Mouse (Mus musculus) heart, postnatal 0 days (tissue): ENCODE measurements at regions not wholly inside any gene's neighbourhood (a gene's known extent, or its start where the extent isn't known, plus 50 kb on each side); places are given as distances from the start of the nearest gene placed in this dataset.

Source experiments
- ATAC-seq: fragments of 200-750 bp; cut with Nextera tagmentation; 2 replicates; pipeline ENCODE4 v1.8.0; 2017; ENCODE audit warnings: low read depth, moderate number of reproducible peaks, moderate library complexity; ENCODE audit not compliant: insufficient read depth
- DNase-seq: peaks from one replicate; pipeline ENCODE4 v3.0.0-alpha.2; 2016; ENCODE audit warnings: low spot score
- H3K27ac ChIP-seq: fragments of 300-500 bp; sonication (generic); 2 replicates; pipeline ENCODE4 v1.5.1; 2014; ENCODE audit warnings: low read depth, mild to moderate bottlenecking
- H3K27me3 ChIP-seq: fragments of 300-500 bp; sonication (generic); 2 replicates; pipeline ENCODE4 v1.6.1; 2014; ENCODE audit warnings: low read length, mixed read lengths; ENCODE audit not compliant: control insufficient read depth, insufficient read depth
- H3K36me3 ChIP-seq: fragments of 300-500 bp; sonication (generic); replicated peaks from 2 replicates; pipeline ENCODE4 v1.6.1; 2014; ENCODE audit warnings: low read length, mixed read lengths; ENCODE audit not compliant: control insufficient read depth, insufficient read depth
- H3K4me1 ChIP-seq: fragments of 300-500 bp; sonication (generic); 2 replicates; pipeline ENCODE4 v1.6.1; 2014; ENCODE audit warnings: antibody characterized with exemption; ENCODE audit not compliant: control insufficient read depth, insufficient read depth
- H3K4me2 ChIP-seq: fragments of 300-500 bp; sonication (generic); 2 replicates; pipeline ENCODE4 v1.6.1; 2014; ENCODE audit warnings: low read depth, mild to moderate bottlenecking, low read length, moderate library complexity
- H3K4me3 ChIP-seq: fragments of 300-500 bp; sonication (generic); 2 replicates; pipeline ENCODE4 v1.5.1; 2014; ENCODE audit warnings: low read depth, low read length
- H3K9ac ChIP-seq: fragments of 300-500 bp; sonication (generic); replicated peaks from 2 replicates; pipeline ENCODE4 v1.6.1; 2014; ENCODE audit warnings: low read depth, low read length, mixed read lengths
- H3K9me3 ChIP-seq: fragments of 300-500 bp; sonication (generic); replicated peaks from 2 replicates; pipeline ENCODE4 v1.6.1; 2016; ENCODE audit warnings: low read length; ENCODE audit not compliant: control insufficient read depth
- CTCF ChIP-seq: IDR thresholded peaks from 2 replicates; pipeline ENCODE4 v1.5.1; 2016; ENCODE audit warnings: antibody characterized with exemption, control low read depth, low read depth
- EP300 ChIP-seq: IDR thresholded peaks from 2 replicates; pipeline ENCODE4 v1.6.1; 2016; ENCODE audit warnings: antibody characterized with exemption, low read depth
- WGBS: fragments of 180-500 bp; shearing (Covaris S2); extraction: QIAGEN DNeasy Blood & Tissue Kit; methylation state at CpG from one replicate; pipeline ENCODE4 v1.1.7; 2014; 5-methylcytosine and 5-hydroxymethylcytosine counted together

DNA sequence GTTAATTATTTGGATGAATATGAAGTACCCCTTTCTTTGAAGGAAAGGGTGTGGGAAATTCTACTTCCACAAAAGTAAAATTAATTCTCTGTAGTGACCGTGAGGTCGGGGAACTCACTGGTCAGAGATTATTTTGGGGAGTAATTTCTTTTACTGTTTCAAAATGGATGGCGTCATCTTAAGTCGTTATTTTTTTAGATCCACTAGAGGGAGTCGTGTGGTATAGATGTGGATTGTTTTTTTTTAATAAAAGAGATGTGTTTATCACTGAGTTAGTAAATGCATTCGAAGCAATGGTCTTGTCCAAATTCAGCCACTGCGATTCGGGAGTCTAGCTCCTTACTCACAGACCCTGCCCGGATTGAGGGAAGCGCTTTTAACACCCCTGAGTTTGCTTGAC lies 100.8 kb upstream of the Lsm14a start:
- no peak overlapping the region for H3K4me2 ChIP-seq
- peak; percentile 22 for TF ChIP-seq CTCF
- no peak for TF ChIP-seq EP300
- no peaks in the 10 kb centered on the region for H3K4me1 ChIP-seq
- DNase-seq (peak; percentile 51), ATAC-seq (no peak)
- no peaks in the 10 kb centered on the region for H3K36me3 ChIP-seq
- H3K27ac ChIP-seq = no peak overlapping the region
- WGBS = 59% methylated on average over 10 of the region's 10 CpGs
- no peak overlapping the region for H3K9ac ChIP-seq
- H3K4me3 ChIP-seq = no peak overlapping the region
- H3K9me3 ChIP-seq = no peaks in the 10 kb centered on the region
- H3K27me3 ChIP-seq = no peaks in the 10 kb centered on the region

DNA sequence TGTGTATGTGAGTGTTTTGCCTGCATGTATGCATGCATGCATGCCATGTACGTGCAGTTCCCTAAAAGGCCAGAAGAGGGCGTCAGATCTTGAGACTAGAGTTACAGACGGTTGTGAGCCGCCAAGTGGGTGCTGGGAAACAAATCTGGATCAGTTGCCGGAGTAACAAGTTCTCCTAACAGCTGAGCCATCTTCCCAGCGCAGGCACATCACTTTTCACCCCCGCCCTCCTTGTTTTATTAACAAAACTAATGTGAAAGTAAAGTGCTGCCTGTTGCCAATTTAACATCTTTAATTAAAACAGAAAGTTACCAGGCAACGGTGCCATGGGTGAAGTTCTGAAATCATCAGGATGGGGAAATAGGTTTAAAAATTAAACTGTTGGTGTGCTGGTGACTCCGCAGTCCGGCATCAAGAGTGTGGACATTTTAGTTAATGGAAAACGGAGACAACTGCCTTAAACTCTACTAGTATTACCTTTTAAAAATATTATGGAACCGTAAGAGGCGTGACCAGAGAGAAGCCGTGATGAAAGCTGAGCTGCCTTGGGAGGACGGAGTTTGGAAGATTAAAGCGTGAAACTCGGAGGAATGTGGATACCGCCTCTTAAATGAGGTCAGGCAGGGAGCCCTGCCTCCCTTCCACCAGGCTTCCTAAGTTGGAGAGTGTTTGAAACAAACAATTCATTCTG lies 91.9 kb upstream of the Lsm14a start:
- Histone ChIP-seq H3K4me1 (no peaks in the 10 kb centered on the region), H3K36me3 (no peaks in the 10 kb centered on the region), H3K4me2 (no peak overlapping the region), H3K4me3 (no peak overlapping the region), H3K9ac (no peak overlapping the region), H3K9me3 (no peaks in the 10 kb centered on the region), H3K27me3 (no peaks in the 10 kb centered on the region), H3K27ac (no peak overlapping the region)
- no peak for TF ChIP-seq EP300
- TF ChIP-seq CTCF = no peak
- no peak for DNase-seq
- WGBS = 80% methylated on average over 18 of the region's 18 CpGs
- no peak for ATAC-seq

DNA sequence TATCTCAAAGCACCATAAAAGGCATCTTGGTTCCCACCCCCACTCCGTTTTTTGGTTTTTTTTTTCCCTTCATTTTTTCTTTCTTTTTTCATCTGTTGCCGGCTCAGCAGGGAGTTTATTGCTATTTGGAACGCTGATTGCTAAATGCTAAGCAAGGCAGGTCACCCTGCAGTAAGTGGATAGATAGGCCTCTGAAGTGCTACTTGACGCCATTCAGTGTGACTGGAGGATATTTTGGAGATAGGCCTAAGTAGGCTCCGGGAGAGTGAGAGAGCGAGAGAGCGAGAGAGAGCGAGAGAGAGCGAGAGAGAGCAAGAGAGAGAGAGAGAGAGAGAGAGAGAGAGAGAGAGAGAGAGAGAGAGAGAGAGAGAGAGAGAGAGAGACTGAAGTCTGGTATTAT lies 90.3 kb upstream of the Lsm14a start:
- DNase-seq (peak; percentile 76), ATAC-seq (peak; percentile 86)
- 34% methylated on average over 6 of the region's 9 CpGs for WGBS
- no peaks in the 10 kb centered on the region for H3K9me3 ChIP-seq
- H3K9ac ChIP-seq = no peak overlapping the region
- H3K4me3 ChIP-seq = no peak overlapping the region
- no peaks in the 10 kb centered on the region for H3K36me3 ChIP-seq
- TF ChIP-seq CTCF (no peak), EP300 (no peak)
- H3K27ac ChIP-seq = no peak overlapping the region; the same call in 1 of the 2 replicates
- no peaks in the 10 kb centered on the region for H3K4me1 ChIP-seq
- no peaks in the 10 kb centered on the region for H3K27me3 ChIP-seq
- peak overlapping the region; percentile 28 for H3K4me2 ChIP-seq

DNA sequence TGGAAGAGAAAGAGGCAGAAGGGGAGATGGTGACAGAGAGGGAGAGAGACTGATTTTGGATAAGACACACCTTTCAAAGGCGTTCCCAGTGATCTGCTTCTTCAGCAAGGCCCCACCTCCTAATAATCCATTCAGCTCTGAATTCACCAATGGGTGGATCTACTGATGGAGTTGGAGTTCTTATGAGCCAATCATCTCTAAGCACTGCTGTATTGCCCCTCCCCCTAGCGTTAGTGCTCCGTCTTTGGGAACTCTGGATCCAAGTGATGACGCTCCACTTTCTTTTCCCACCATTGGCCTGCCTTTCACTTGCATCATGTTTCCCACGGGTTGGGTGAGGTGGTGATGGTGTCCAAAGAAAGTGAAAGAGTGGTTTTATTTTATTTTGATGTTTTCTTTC lies 87.7 kb upstream of the Lsm14a start:
- Histone ChIP-seq H3K4me3 (no peak overlapping the region), H3K9me3 (no peaks in the 10 kb centered on the region), H3K4me1 (no peaks in the 10 kb centered on the region), H3K27ac (no peak overlapping the region), H3K27me3 (no peaks in the 10 kb centered on the region), H3K4me2 (no peak overlapping the region), H3K9ac (no peak overlapping the region), H3K36me3 (no peaks in the 10 kb centered on the region)
- DNase-seq = no peak
- TF ChIP-seq EP300 (no peak), CTCF (no peak)
- no peak for ATAC-seq
- 65% methylated on average over 5 of the region's 5 CpGs for WGBS

DNA sequence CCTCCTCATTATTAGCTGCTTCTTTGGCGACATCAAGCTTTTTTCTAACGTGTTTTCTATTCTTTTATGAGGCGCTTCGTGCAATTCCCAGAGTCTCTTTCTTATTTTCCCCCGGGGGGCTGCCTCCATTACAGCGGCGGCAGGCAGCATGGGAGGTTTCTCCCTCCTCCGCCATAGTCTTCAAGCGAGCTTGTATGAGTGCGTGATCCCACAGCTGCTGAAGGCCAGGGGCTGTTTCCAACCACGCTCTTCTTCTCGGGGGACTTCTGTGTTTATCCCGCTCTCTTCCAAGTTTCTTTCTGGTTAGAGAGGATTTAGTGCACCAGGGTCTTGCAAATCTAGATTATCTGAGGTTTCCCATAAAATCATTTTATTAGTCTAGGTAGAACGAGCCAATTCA lies 77.9 kb upstream of the Lsm14a start:
- no peak overlapping the region for H3K4me3 ChIP-seq
- no peak for TF ChIP-seq CTCF
- TF ChIP-seq EP300 = no peak
- no peaks in the 10 kb centered on the region for H3K27me3 ChIP-seq
- no peaks in the 10 kb centered on the region for H3K4me1 ChIP-seq
- DNase-seq = no peak
- 66% methylated on average over 14 of the region's 14 CpGs for WGBS
- H3K36me3 ChIP-seq = no peaks in the 10 kb centered on the region
- no peak overlapping the region for H3K9ac ChIP-seq
- no peak overlapping the region for H3K4me2 ChIP-seq
- ATAC-seq = no peak
- H3K27ac ChIP-seq = no peak overlapping the region
- H3K9me3 ChIP-seq = no peaks in the 10 kb centered on the region

DNA sequence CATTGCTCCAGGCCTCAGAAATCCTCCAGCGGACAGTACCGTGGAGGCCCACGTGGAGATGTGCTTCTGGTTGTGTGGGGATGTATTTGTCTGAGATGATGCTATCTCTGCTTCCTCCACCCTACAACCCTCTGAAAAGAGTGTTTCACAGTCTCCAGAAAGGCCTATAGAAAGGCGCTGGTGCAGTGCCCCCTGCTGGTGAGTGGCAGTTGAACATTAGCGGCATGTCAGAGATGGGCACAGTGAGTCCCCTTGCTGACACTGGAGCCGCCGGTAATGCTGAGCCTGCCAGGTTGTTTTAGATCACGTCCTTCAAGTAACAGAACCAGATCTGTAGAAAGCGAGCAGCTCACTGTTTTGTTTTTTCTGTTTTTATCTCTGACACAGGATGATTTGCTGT lies 69.0 kb upstream of the Lsm14a start:
- no peak overlapping the region for H3K4me3 ChIP-seq
- DNase-seq = no peak
- 63% methylated on average over 9 of the region's 9 CpGs for WGBS

More for the DNA sequence above, 69.0 kb upstream of the Lsm14a start:
- no peaks in the 10 kb centered on the region for H3K9me3 ChIP-seq
- H3K27ac ChIP-seq = no peak overlapping the region
- no peaks in the 10 kb centered on the region for H3K36me3 ChIP-seq
- no peak overlapping the region for H3K9ac ChIP-seq
- H3K4me2 ChIP-seq = no peak overlapping the region
- TF ChIP-seq CTCF (peak; percentile 31), EP300 (no peak)
- H3K27me3 ChIP-seq = no peaks in the 10 kb centered on the region
- ATAC-seq = no peak
- no peaks in the 10 kb centered on the region for H3K4me1 ChIP-seq
